Comparison of ENCODE assay signal across 7 mouse cellular contexts in the genomic region with DNA sequence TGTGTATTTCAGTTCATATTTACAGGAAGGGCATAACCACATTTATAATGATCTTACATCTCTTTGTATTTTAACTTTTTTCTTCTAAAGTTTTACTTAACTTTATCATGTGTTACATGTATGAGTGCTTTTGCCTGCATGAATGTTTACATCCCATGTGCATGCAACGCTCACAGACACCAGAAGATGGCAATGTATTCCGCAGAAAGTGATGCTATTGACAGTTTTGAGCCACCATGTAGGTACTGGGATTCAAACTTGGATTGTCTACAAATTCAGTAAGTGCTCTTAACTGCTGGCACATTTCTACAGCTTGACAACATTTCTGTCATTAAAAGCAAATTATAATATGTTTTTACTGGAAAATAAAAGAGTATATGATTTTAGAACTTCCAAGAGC. TPM values are rescaled to one million over a fixed set of nuclear protein-coding genes. Genes with fewer than 3 reads are reported as not detected.
DNase-seq lines count a peak whose midpoint lies in the region; ATAC-seq and TF ChIP-seq lines count a peak whose summit lies in the region.

No protein-coding gene starts in this region.

- 18% methylated on average over 2 of the region's 2 CpGs for WGBS in hindbrain, postnatal 0 days
- 20% methylated on average over 2 of the region's 2 CpGs for WGBS in lung, postnatal 0 days

- TF ChIP-seq CTCF in hindbrain, postnatal 0 days (IDR thresholded peaks at IDR 0.05; ENCODE audit: low read depth) = peak; percentile 83
- peak; percentile 88 for TF ChIP-seq CTCF in lung, postnatal 0 days (IDR thresholded peaks at IDR 0.05)

- no peaks in the 10 kb centered on the region for H3K9me3 ChIP-seq in hindbrain, postnatal 0 days (ENCODE audit: low read length)
- H3K9me3 ChIP-seq in lung, postnatal 0 days (ENCODE audit: low read length) = no peaks in the 10 kb centered on the region

- no peaks in the 10 kb centered on the region for H3K27me3 ChIP-seq in hindbrain, postnatal 0 days (ENCODE audit: insufficient read depth, low read length)
- no peaks in the 10 kb centered on the region for H3K27me3 ChIP-seq in lung, postnatal 0 days (replicated peaks; ENCODE audit: insufficient read depth, low read length)

- ATAC-seq in hindbrain, postnatal 0 days = no peak
- ATAC-seq in lung, postnatal 0 days = no peak

- peak; percentile 4 for DNase-seq in ovary, postnatal 10 days (ENCODE audit: low spot score)
- no peak for DNase-seq in ovary, adult 18-20 months (ENCODE audit: low spot score)
- DNase-seq in R1 (ENCODE audit: low read depth, low spot score) = peak; percentile 66
- DNase-seq in embryo, embryonic 10.5 days (ENCODE audit: low spot score) = peak; percentile 75
- peak; percentile 67 for DNase-seq in hindbrain, postnatal 0 days (ENCODE audit: low spot score)
- DNase-seq in lung, postnatal 0 days (ENCODE audit: low spot score) = peak; percentile 71
- peak; percentile 34 to 43 for DNase-seq in right cerebral cortex, adult 2 months (ENCODE audit: low spot score in 2 of 2)

- no peak overlapping the region for H3K4me2 ChIP-seq in hindbrain, postnatal 0 days (ENCODE audit: low read depth, low read length)
- H3K4me2 ChIP-seq in lung, postnatal 0 days (replicated peaks; ENCODE audit: low read depth, low read length) = no peak overlapping the region

- no peaks in the 10 kb centered on the region for H3K4me1 ChIP-seq in hindbrain, postnatal 0 days (ENCODE audit: insufficient read depth, low read length)
- no peaks in the 10 kb centered on the region for H3K4me1 ChIP-seq in lung, postnatal 0 days (ENCODE audit: insufficient read depth, low read depth, low read length)

- TF ChIP-seq EP300 in lung, postnatal 0 days (IDR thresholded peaks at IDR 0.05) = no peak

- no peak overlapping the region for H3K4me3 ChIP-seq in hindbrain, postnatal 0 days (ENCODE audit: low read length)
- H3K4me3 ChIP-seq in lung, postnatal 0 days (ENCODE audit: low read depth, low read length) = no peak overlapping the region

- H3K36me3 ChIP-seq in hindbrain, postnatal 0 days (ENCODE audit: insufficient read depth, low read length) = no peaks in the 10 kb centered on the region
- H3K36me3 ChIP-seq in lung, postnatal 0 days (ENCODE audit: insufficient read depth, low read length) = no peaks in the 10 kb centered on the region

- no peak overlapping the region for H3K9ac ChIP-seq in hindbrain, postnatal 0 days (replicated peaks; ENCODE audit: low read length)
- H3K9ac ChIP-seq in lung, postnatal 0 days (replicated peaks; ENCODE audit: low read depth) = no peak overlapping the region

- H3K27ac ChIP-seq in hindbrain, postnatal 0 days = no peak overlapping the region
- H3K27ac ChIP-seq in lung, postnatal 0 days (ENCODE audit: low read length) = no peak overlapping the region

RNA-seq across cellular contexts. Expression of a gene that starts 9.9 kb away (rescaled TPM):
- not detected in 2 replicates for total RNA-seq in hindbrain, postnatal 0 days (2014; rRNA removed)
- polyA plus RNA-seq in hindbrain, postnatal 0 days (2015; fragmentation: Nextera tagmentation; extraction: Ambion mirVana) = not detected in 2 replicates
- polyA plus RNA-seq in lung, postnatal 0 days (2015; fragmentation: Nextera tagmentation; extraction: Ambion mirVana) = not detected in 2 replicates

RNA-seq across cellular contexts. Expression of a gene that starts 54.2 kb away (rescaled TPM):
- not detected in 2 replicates for total RNA-seq in hindbrain, postnatal 0 days (2014; rRNA removed)
- not detected in 2 replicates for polyA plus RNA-seq in hindbrain, postnatal 0 days (2015; fragmentation: Nextera tagmentation; extraction: Ambion mirVana)
- not detected in 2 replicates for polyA plus RNA-seq in lung, postnatal 0 days (2015; fragmentation: Nextera tagmentation; extraction: Ambion mirVana)
